Mouse (Mus musculus): ENCODE results near the gene Ugt1a6a.
"Not testable (repeated sequence)": the region's sequence is repeated elsewhere in the genome, so short reads cannot be mapped to it uniquely, and the experiment has no call there.

The Ugt1a6a gene

GRCm38 (mm10) chr1:88134457-88135011 lies at the start of gene Ugt1a6a:
Ugt1a6a (plus strand) TSS chr1:88134809.
- not testable (repeated sequence) for DNase-seq (ENCODE audit: low spot score in 2 of 2)

GRCm38 (mm10) chr1:88086125-88086524 lies 48.5 kb upstream of the Ugt1a6a start:
- no peak for DNase-seq (ENCODE audit: low spot score in 2 of 2)

GRCm38 (mm10) chr1:88087513-88087912 lies 47.1 kb upstream of the Ugt1a6a start, which contains the start of gene Ugt1a8:
Ugt1a8 (plus strand) TSS chr1:88087813.
- DNase-seq (ENCODE audit: low spot score in 2 of 2): no peak

- DNase-seq (ENCODE audit: low spot score in 2 of 2): no peak
Measured at GRCm38 (mm10) chr1:88092341-88092740, 42.3 kb upstream of the Ugt1a6a start.

GRCm38 (mm10) chr1:88094270-88094676 lies 40.3 kb upstream of the Ugt1a6a start:
- not testable (repeated sequence) for DNase-seq (ENCODE audit: low spot score in 2 of 2)

- no peak for DNase-seq (ENCODE audit: low spot score in 2 of 2)
Measured at GRCm38 (mm10) chr1:88094941-88095492, 39.6 kb upstream of the Ugt1a6a start, which contains the start of gene Ugt1a7c. Ugt1a7c (plus strand) TSS chr1:88095062.

- not testable (repeated sequence) for DNase-seq (ENCODE audit: low spot score in 2 of 2)
Measured at GRCm38 (mm10) chr1:88098546-88098945, 36.1 kb upstream of the Ugt1a6a start.

GRCm38 (mm10) chr1:88099691-88100090 lies 34.9 kb upstream of the Ugt1a6a start:
- DNase-seq (ENCODE audit: low spot score in 2 of 2): not testable (repeated sequence)

- DNase-seq (ENCODE audit: low spot score in 2 of 2): not testable (repeated sequence)
Measured at GRCm38 (mm10) chr1:88103019-88103418, 31.6 kb upstream of the Ugt1a6a start, which contains the start of gene Ugt1a6b. Ugt1a6b (plus strand) TSS chr1:88103252.

- DNase-seq (ENCODE audit: low spot score in 2 of 2): not testable (repeated sequence)
Measured at GRCm38 (mm10) chr1:88103697-88104468, 30.7 kb upstream of the Ugt1a6a start.

GRCm38 (mm10) chr1:88104667-88105430 lies 29.8 kb upstream of the Ugt1a6a start:
- no peak for DNase-seq (ENCODE audit: low spot score in 2 of 2)

GRCm38 (mm10) chr1:88105656-88106055 lies 29.0 kb upstream of the Ugt1a6a start:
- no peak for DNase-seq (ENCODE audit: low spot score in 2 of 2)

GRCm38 (mm10) chr1:88109027-88109557 lies 25.5 kb upstream of the Ugt1a6a start:
- DNase-seq (ENCODE audit: low spot score in 2 of 2): not testable (repeated sequence)

- DNase-seq (ENCODE audit: low spot score in 2 of 2): not testable (repeated sequence)
Measured at GRCm38 (mm10) chr1:88109604-88110003, 25.0 kb upstream of the Ugt1a6a start.

GRCm38 (mm10) chr1:88112769-88113168 lies 21.8 kb upstream of the Ugt1a6a start:
- DNase-seq (ENCODE audit: low spot score in 2 of 2): not testable (repeated sequence)

- DNase-seq (ENCODE audit: low spot score in 2 of 2): not testable (repeated sequence)
Measured at GRCm38 (mm10) chr1:88120550-88120949, 14.1 kb upstream of the Ugt1a6a start.

- DNase-seq (ENCODE audit: low spot score in 2 of 2): not testable (repeated sequence)
Measured at GRCm38 (mm10) chr1:88121521-88121920, 13.1 kb upstream of the Ugt1a6a start.

- not testable (repeated sequence) for DNase-seq (ENCODE audit: low spot score in 2 of 2)
Measured at GRCm38 (mm10) chr1:88125827-88126360, 8.7 kb upstream of the Ugt1a6a start.

GRCm38 (mm10) chr1:88129091-88129490 lies 5.5 kb upstream of the Ugt1a6a start:
- DNase-seq (ENCODE audit: low spot score in 2 of 2): not testable (repeated sequence)

GRCm38 (mm10) chr1:88130223-88130622 lies 4.4 kb upstream of the Ugt1a6a start:
- not testable (repeated sequence) for DNase-seq (ENCODE audit: low spot score in 2 of 2)

- DNase-seq (ENCODE audit: low spot score in 2 of 2): no peak
Measured at GRCm38 (mm10) chr1:88133908-88134456, 627 bp upstream of the Ugt1a6a start.

All from frontal cortex, postnatal 10 days (tissue).